Mouse (Mus musculus) naive thymus-derived CD4-positive, alpha-beta T cell, adult 2 months (primary cell): ENCODE measurements around the gene Olfr836.
"Not testable (repeated sequence)": the region's sequence is repeated elsewhere in the genome, so short reads cannot be mapped to it uniquely, and the experiment has no call there.

ENCODE experiments used
- DNase-seq: peaks from one replicate; pipeline ENCODE4 v3.0.0-alpha.2; 2011; ENCODE audit warnings: low read depth

The Olfr836 gene

GRCm38 (mm10) chr9:19120082-19120481, at the start of gene Olfr836:
Olfr836 (plus strand) TSS chr9:19120382.
- no peak for DNase-seq

- no peak for DNase-seq
Observed at GRCm38 (mm10) chr9:19084986-19085385, 35.2 kb upstream of the Olfr836 start.

- not testable (repeated sequence) for DNase-seq
Observed at GRCm38 (mm10) chr9:19092889-19093753, 27.1 kb upstream of the Olfr836 start.

DNA sequence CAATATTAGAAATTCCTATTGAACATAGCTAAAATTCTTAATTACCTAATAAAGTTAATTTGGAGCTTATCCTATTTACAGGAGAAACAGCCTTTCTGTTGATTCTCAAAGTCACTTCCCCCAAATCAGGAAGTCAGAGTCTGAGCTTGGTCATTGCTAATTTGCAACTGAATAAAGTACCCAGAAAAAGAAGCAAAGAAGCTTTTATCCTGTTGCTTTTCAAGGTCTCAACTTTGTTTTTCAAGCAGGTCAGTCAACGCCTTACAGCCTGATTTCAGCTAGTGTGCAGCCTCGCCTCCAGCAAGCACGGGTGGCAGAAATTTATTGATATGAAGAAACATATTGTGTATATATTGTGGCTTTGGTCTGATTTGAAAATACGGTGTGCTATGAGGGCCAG, 22.9 kb upstream of the Olfr836 start:
- no peak for DNase-seq

DNA sequence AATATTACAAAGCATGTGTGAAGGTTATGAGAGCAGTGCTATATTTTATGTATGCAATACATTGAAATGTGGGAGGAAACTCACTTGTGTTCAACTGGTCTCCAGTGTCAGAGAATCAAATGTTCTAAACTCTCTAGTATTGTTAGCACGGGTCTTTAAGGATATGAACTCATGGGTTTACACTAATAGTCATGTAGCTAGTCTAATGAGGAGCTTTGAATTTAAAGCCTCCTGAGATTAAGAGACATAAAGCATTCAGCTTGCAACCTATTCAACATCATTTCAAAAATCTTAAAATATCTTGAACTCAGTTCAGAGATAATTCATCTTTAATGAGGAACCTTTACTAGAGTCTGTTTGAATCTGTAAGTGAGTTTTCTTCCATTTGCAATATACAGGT, 15.8 kb downstream of the Olfr836 start, which contains the start of gene Olfr837:
Olfr837 (plus strand) TSS at position 301 of the 400 bp plus-strand sequence.
- DNase-seq = no peak
